In the genomic region with DNA sequence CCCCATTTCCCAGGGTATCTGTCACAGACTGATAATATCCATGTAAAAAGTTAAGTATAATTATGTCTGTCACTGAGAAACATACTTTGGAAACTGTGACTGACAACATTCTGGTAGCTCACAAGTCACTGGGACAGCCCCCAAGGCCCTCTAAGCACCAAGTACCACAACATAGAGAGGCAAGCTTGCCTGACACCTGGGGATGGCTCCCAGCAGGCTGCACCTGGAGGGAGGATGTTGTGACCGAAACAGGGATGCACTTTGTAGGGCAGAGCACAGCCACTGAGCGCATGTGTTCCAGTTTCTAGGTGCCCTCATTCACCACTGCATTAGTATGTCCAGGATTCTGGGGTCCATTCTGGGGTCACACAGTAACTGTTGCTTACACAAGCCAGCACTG, we compare ENCODE assay signal across 25 mouse cellular contexts.
DNase-seq lines count a peak whose midpoint lies in the region; ATAC-seq and TF ChIP-seq lines count a peak whose summit lies in the region.
"Had no signal": no experiment of that assay in that cellular context is flagged by ENCODE, and none has a peak within 500 bp of the region (broad histone marks: within the 10 kb centered on the region; RNA-seq: fewer than 3 reads in every experiment).

No protein-coding gene starts in this region.

- no peak for TF ChIP-seq CTCF in thymus, adult 2 months (IDR thresholded peaks at IDR 0.05; ENCODE audit: borderline replicate concordance, control insufficient read depth, extremely low read depth, insufficient read depth, low read length, poor library complexity)

- no peak for ATAC-seq in megakaryocyte, adult 5-6 weeks (ENCODE audit: poor library complexity, severe bottlenecking)
- ATAC-seq in midbrain, embryonic 13.5 days, result no peak
- ATAC-seq: forebrain, postnatal 0 days had no signal

- WGBS in thymus, adult 2 months, result 9% methylated on average over 2 of the region's 2 CpGs
- WGBS in midbrain, embryonic 13.5 days, result 98% methylated on average over 2 of the region's 2 CpGs

- H3K27ac ChIP-seq in thymus, adult 2 months (ENCODE audit: control insufficient read depth, insufficient read depth, low read length), result peak overlapping the region; percentile 98
- H3K27ac ChIP-seq in midbrain, embryonic 13.5 days, result no peak overlapping the region
- H3K27ac ChIP-seq: embryonic facial prominence, embryonic 10.5 days; embryonic facial prominence, embryonic 13.5 days; forebrain, embryonic 12.5 days; gastrocnemius, adult 2 months; hindbrain, embryonic 12.5 days; hindbrain, embryonic 15.5 days had no signal

- H3K4me1 ChIP-seq in megakaryocyte, embryonic 14.5 days, result peaks cover 90% of the 10 kb centered on the region
- peaks cover 86% of the 10 kb centered on the region for H3K4me1 ChIP-seq in thymus, adult 2 months (replicated peaks; ENCODE audit: control insufficient read depth, insufficient read depth, low read length)
- H3K4me1 ChIP-seq in midbrain, embryonic 13.5 days (replicated peaks), result peaks cover 50% of the 10 kb centered on the region

- TF ChIP-seq POLR2A in thymus, adult 2 months (IDR thresholded peaks at IDR 0.05; ENCODE audit: control insufficient read depth, extremely low read depth, insufficient read depth, low read length, poor library complexity), result no peak

- H3K4me2 ChIP-seq in midbrain, embryonic 13.5 days (replicated peaks), result no peak overlapping the region
- H3K4me2 ChIP-seq: embryonic facial prominence, embryonic 13.5 days; forebrain, embryonic 12.5 days; heart, embryonic 12.5 days; heart, embryonic 15.5 days; hindbrain, embryonic 12.5 days; hindbrain, embryonic 15.5 days had no signal

- no peaks in the 10 kb centered on the region for H3K9me3 ChIP-seq in megakaryocyte, embryonic 14.5 days
- no peaks in the 10 kb centered on the region for H3K9me3 ChIP-seq in midbrain, embryonic 13.5 days
- H3K9me3 ChIP-seq: embryonic facial prominence, embryonic 10.5 days; embryonic facial prominence, embryonic 13.5 days; heart, embryonic 12.5 days; heart, embryonic 15.5 days; hindbrain, embryonic 12.5 days; hindbrain, embryonic 15.5 days had no signal

- peak overlapping the region; percentile 25 for H3K4me3 ChIP-seq in megakaryocyte, embryonic 14.5 days (replicated peaks)
- no peak overlapping the region for H3K4me3 ChIP-seq in thymus, adult 2 months (ENCODE audit: control insufficient read depth, insufficient read depth, low read length)
- H3K4me3 ChIP-seq in midbrain, embryonic 13.5 days (replicated peaks), result no peak overlapping the region
- H3K4me3 ChIP-seq: embryonic facial prominence, embryonic 10.5 days; embryonic facial prominence, embryonic 13.5 days; erythroblast, embryonic 14.5 days; forebrain, embryonic 12.5 days; gastrocnemius, adult 2 months; heart, embryonic 12.5 days; heart, embryonic 15.5 days; hindbrain, embryonic 12.5 days; hindbrain, embryonic 15.5 days had no signal

- H3K9ac ChIP-seq in midbrain, embryonic 13.5 days (replicated peaks), result no peak overlapping the region
- H3K9ac ChIP-seq: embryonic facial prominence, embryonic 13.5 days; forebrain, embryonic 12.5 days; forebrain, postnatal 0 days; heart, embryonic 12.5 days; heart, embryonic 15.5 days; hindbrain, embryonic 12.5 days; hindbrain, embryonic 15.5 days had no signal

- DNase-seq in thymus, adult 2 months, result peak; percentile 68
- DNase-seq in thymus, postnatal 14 days, result peak; percentile 81
- DNase-seq in thymus, postnatal 4 days, result peak; percentile 72
- DNase-seq in layer of hippocampus, adult 11-12 months (ENCODE audit: low spot score), result no peak
- DNase-seq in neural tube, embryonic 10.5 days (ENCODE audit: extremely low spot score, low spot score), result no peak
- DNase-seq: adrenal gland, adult 2 months; adrenal gland, postnatal 14 days; B cell, adult 2 months; cerebellum, adult 11 months; embryo, embryonic 11 days; forebrain, postnatal 0 days; gastrocnemius, adult 2 months; gastrocnemius, postnatal 25 days; heart, adult 18-20 months had no signal

- no peaks in the 10 kb centered on the region for H3K27me3 ChIP-seq in megakaryocyte, embryonic 14.5 days (replicated peaks)
- no peaks in the 10 kb centered on the region for H3K27me3 ChIP-seq in thymus, adult 2 months (ENCODE audit: control insufficient read depth, insufficient read depth, low read length)
- H3K27me3 ChIP-seq in midbrain, embryonic 13.5 days, result no peaks in the 10 kb centered on the region
- H3K27me3 ChIP-seq: embryonic facial prominence, embryonic 13.5 days; heart, embryonic 15.5 days; hindbrain, embryonic 12.5 days; hindbrain, embryonic 15.5 days had no signal

- peaks cover 100% of the 10 kb centered on the region for H3K36me3 ChIP-seq in megakaryocyte, embryonic 14.5 days (replicated peaks; ENCODE audit: low read length)
- no peaks in the 10 kb centered on the region; the same call in 1 of the 2 replicates for H3K36me3 ChIP-seq in thymus, adult 2 months (ENCODE audit: control insufficient read depth, insufficient read depth, low read length)
- H3K36me3 ChIP-seq in midbrain, embryonic 13.5 days, result peaks cover 55% of the 10 kb centered on the region

Comparison
In these comparisons a context has a peak if more than half of its experiments do, and no peak if none do; other contexts are left out.
1. DNase-seq: peak in thymus, adult 2 months (single experiment), thymus, postnatal 14 days (single experiment) and thymus, postnatal 4 days (single experiment); none in layer of hippocampus, adult 11-12 months (single experiment) and neural tube, embryonic 10.5 days (single experiment).